Mouse (Mus musculus): ENCODE measurements around the gene Nup188.

- TF ChIP-seq CTCF (IDR thresholded peaks at IDR 0.05; ENCODE audit: control insufficient read depth, insufficient read depth, insufficient read length) (no peak), MAX (IDR thresholded peaks at IDR 0.05) (no peak), USF1 (IDR thresholded peaks at IDR 0.05; ENCODE audit: low read depth) (no peak), FOSL1 (IDR thresholded peaks at IDR 0.05; ENCODE audit: insufficient read depth, low read length, poor library complexity, severe bottlenecking) (no peak), CEBPB (IDR thresholded peaks at IDR 0.05; ENCODE audit: low read depth) (no peak), MYOD1 (IDR thresholded peaks at IDR 0.05; ENCODE audit: control insufficient read depth, insufficient read length, low read depth) (no peak)
Observed at GRCm38 (mm10) chr2:30242509-30242908, 43.7 kb upstream of the Nup188 start.
